Mouse (Mus musculus) left cerebral cortex, adult 11 months (tissue): ENCODE measurements at regions not wholly inside any gene's neighbourhood (a gene's known extent, or its start where the extent isn't known, plus 50 kb on each side); places are given as distances from the start of the nearest gene placed in this dataset.

Experiments used
- DNase-seq: peaks from one replicate; pipeline ENCODE4 v3.0.0; 2022; ENCODE audit warnings: low spot score

GRCm38 (mm10) chr10:45763160-45763955, 185.7 kb downstream of the Hace1 start:
- no peak for DNase-seq

GRCm38 (mm10) chr10:45779720-45780119, 202.1 kb downstream of the Hace1 start:
- no peak for DNase-seq

GRCm38 (mm10) chr10:45783026-45783425, 205.4 kb downstream of the Hace1 start:
- DNase-seq = no peak

- DNase-seq = no peak
Measured at GRCm38 (mm10) chr10:45783461-45784149, 206.0 kb downstream of the Hace1 start.

GRCm38 (mm10) chr10:45784150-45784479, 206.5 kb downstream of the Hace1 start:
- no peak for DNase-seq

GRCm38 (mm10) chr10:45784575-45784974, 206.9 kb downstream of the Hace1 start:
- DNase-seq = no peak

GRCm38 (mm10) chr10:45788356-45788755, 210.7 kb downstream of the Hace1 start:
- no peak for DNase-seq

GRCm38 (mm10) chr10:45795582-45795981, 218.0 kb downstream of the Hace1 start:
- no peak for DNase-seq

- DNase-seq = no peak
Measured at GRCm38 (mm10) chr10:45800070-45800851, 222.6 kb downstream of the Hace1 start.

GRCm38 (mm10) chr10:45801463-45801862, 223.8 kb downstream of the Hace1 start:
- DNase-seq = no peak

- no peak for DNase-seq
Measured at GRCm38 (mm10) chr10:45806984-45807827, 229.6 kb downstream of the Hace1 start.

GRCm38 (mm10) chr10:45811882-45812281, 234.3 kb downstream of the Hace1 start:
- DNase-seq = no peak

GRCm38 (mm10) chr10:45813804-45814203, 236.2 kb downstream of the Hace1 start:
- no peak for DNase-seq

- no peak for DNase-seq
Measured at GRCm38 (mm10) chr10:45816679-45817078, 239.1 kb downstream of the Hace1 start.

GRCm38 (mm10) chr10:45820986-45821655, 243.5 kb downstream of the Hace1 start:
- no peak for DNase-seq

- DNase-seq = no peak
Measured at GRCm38 (mm10) chr10:45822251-45822650, 244.6 kb downstream of the Hace1 start.

- no peak for DNase-seq
Measured at GRCm38 (mm10) chr10:45823612-45824011, 246.0 kb downstream of the Hace1 start.

- DNase-seq = no peak
Measured at GRCm38 (mm10) chr10:45848654-45849053, 271.0 kb downstream of the Hace1 start.

GRCm38 (mm10) chr10:45849841-45850240, 272.2 kb downstream of the Hace1 start:
- DNase-seq = no peak

GRCm38 (mm10) chr10:45850625-45851024, 273.0 kb downstream of the Hace1 start:
- no peak for DNase-seq

GRCm38 (mm10) chr10:45852688-45853087, 275.1 kb downstream of the Hace1 start:
- DNase-seq = no peak
